Mouse (Mus musculus) G1E (cell line): ENCODE measurements around the gene Pdzd7. TPM values are rescaled to one million over a fixed set of nuclear protein-coding genes. Genes with fewer than 3 reads are reported as not detected.

ENCODE experiments used
- ATAC-seq: 2 replicates; pipeline ENCODE4 v1.8.0; 2016; ENCODE audit warnings: mild to moderate bottlenecking; ENCODE audit not compliant: insufficient number of reproducible peaks, poor library complexity, low FRiP score, severe bottlenecking; ENCODE audit errors: extremely low read depth
- DNase-seq: peaks from one replicate; pipeline ENCODE4 v3.0.0; 2012; ENCODE audit warnings: low spot score
- H3K27me3 ChIP-seq: 2 replicates; pipeline ENCODE4 v1.6.1; 2012; ENCODE audit warnings: mild to moderate bottlenecking, low read length, inconsistent platforms; ENCODE audit not compliant: insufficient read depth
- H3K36me3 ChIP-seq: replicated peaks from 2 replicates; pipeline ENCODE3; 2012; ENCODE audit warnings: mild to moderate bottlenecking, inconsistent platforms
- H3K4me1 ChIP-seq: 2 replicates; pipeline ENCODE4 v1.6.1; 2012; ENCODE audit warnings: low read depth, low read length, inconsistent platforms, mixed read lengths; ENCODE audit not compliant: insufficient read depth
- H3K4me3 ChIP-seq: 2 replicates; pipeline ENCODE4 v1.5.1; 2012; ENCODE audit warnings: low read depth, mild to moderate bottlenecking, inconsistent platforms, low read length, moderate library complexity, mixed read lengths
- H3K9me3 ChIP-seq: replicated peaks from 2 replicates; pipeline ENCODE4 v1.6.1; 2012; ENCODE audit warnings: inconsistent platforms
- CTCF ChIP-seq: IDR thresholded peaks from 2 replicates; pipeline ENCODE4 v1.5.1; 2012; ENCODE audit warnings: low read depth, low read length, inconsistent platforms, mixed read lengths
- GATA1 ChIP-seq: IDR thresholded peaks from 2 replicates; pipeline ENCODE4 v1.6.1; 2012; ENCODE audit warnings: borderline replicate concordance, low read length, inconsistent platforms, mixed read lengths
- GATA2 ChIP-seq: IDR thresholded peaks from 2 replicates; pipeline ENCODE4 v1.6.1; 2012; ENCODE audit warnings: low read depth, low read length, inconsistent platforms, borderline replicate concordance
- POLR2AphosphoS5 ChIP-seq: IDR thresholded peaks from 2 replicates; pipeline ENCODE4 v1.6.1; 2012; ENCODE audit warnings: low read depth, low read length, inconsistent platforms; ENCODE audit not compliant: insufficient replicate concordance
- TAL1 ChIP-seq: conservative IDR thresholded peaks from 2 replicates; pipeline ENCODE4 v1.6.1; 2012; ENCODE audit warnings: low read depth, low read length, inconsistent platforms, mixed read lengths
- polyA plus RNA-seq: library from polyadenylated mRNA; stranded (reverse); fragments of >175 nt; gene quantifications from 2 replicates; pipeline ENCODE4 v1.2.3, GENCODE M21; 2012
- total RNA-seq, 2 experiments: library from RNA; stranded (forward) in 1 of 2; stranded (reverse) in 1 of 2; fragments of 200-1000 nt in 1 of 2; fragments of >200 nt in 1 of 2; fragmentation: Nextera tagmentation in 1 of 2; gene quantifications; 2 replicates each; pipeline ENCODE4 v1.2.3; 2014 to 2017

The Pdzd7 gene
- total and polyA plus RNA-seq, 3 experiments = 0.04 to 0.05 TPM; not detected in 1

DNA sequence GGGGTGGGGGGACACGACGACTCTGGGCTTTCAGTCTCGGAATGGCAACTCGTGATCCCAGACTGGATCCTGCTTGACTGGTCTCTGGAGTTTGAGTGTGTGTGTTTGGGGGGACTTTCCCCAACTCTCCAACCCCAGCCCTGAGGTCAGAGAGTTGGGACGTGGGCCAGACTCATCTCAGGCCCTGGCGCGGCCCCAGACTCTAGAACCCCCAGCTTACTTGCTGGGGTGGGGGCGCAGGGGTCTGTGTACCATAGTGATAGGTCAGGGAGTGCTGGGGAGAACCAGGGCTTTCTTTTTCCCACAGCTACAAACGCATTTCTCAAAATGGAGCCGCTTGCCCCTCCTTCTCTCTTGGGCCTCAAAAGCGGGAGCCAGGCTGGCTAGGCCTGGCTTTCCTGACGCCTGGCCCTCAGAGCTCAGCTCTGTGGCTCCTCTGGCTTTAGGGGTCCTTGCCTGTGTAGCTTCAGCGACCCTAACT, 27.1 kb downstream of the Pdzd7 start:
- Histone ChIP-seq H3K9me3 (no peaks in the 10 kb centered on the region), H3K4me3 (peak overlapping the region; percentile 76), H3K4me1 (peaks cover 73% of the 10 kb centered on the region), H3K36me3 (peaks cover 33% of the 10 kb centered on the region), H3K27me3 (no peaks in the 10 kb centered on the region)
- no peak for DNase-seq
- no peak for TF ChIP-seq POLR2AphosphoS5
- TF ChIP-seq GATA2 = no peak
- TF ChIP-seq TAL1 = no peak
- no peak for ATAC-seq

DNA sequence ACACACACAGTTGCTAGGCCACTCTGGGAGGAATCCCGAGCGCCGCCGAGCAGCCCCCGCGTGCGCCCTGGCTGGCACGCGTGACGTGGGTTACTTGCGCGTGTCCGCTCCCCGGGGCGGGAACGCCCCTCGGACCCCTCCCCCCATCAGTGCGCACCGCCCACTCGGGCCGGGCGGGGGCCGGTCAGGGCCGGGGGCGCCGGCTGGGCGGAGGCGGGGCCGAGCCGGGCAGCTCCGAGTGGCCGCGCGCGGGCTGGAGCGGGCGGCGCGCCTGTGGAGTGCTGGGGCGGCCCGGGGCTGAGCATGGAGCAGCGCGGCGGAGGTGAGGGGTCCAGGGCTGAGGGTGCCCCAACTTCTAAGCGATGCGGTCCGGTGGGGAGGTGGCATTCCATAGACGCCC, 27.6 kb downstream of the Pdzd7 start:
- ATAC-seq (no peak; the same call in 1 of the 2 replicates), DNase-seq (peak; percentile 66)
- no peaks in the 10 kb centered on the region for H3K9me3 ChIP-seq
- H3K4me1 ChIP-seq = peaks cover 76% of the 10 kb centered on the region
- peak overlapping the region; percentile 76 for H3K4me3 ChIP-seq
- no peaks in the 10 kb centered on the region for H3K27me3 ChIP-seq
- TF ChIP-seq CTCF = no peak
- TF ChIP-seq GATA2 = no peak
- TF ChIP-seq TAL1 = no peak
- TF ChIP-seq POLR2AphosphoS5 = no peak
- no peak for TF ChIP-seq GATA1
- peaks cover 34% of the 10 kb centered on the region for H3K36me3 ChIP-seq

DNA sequence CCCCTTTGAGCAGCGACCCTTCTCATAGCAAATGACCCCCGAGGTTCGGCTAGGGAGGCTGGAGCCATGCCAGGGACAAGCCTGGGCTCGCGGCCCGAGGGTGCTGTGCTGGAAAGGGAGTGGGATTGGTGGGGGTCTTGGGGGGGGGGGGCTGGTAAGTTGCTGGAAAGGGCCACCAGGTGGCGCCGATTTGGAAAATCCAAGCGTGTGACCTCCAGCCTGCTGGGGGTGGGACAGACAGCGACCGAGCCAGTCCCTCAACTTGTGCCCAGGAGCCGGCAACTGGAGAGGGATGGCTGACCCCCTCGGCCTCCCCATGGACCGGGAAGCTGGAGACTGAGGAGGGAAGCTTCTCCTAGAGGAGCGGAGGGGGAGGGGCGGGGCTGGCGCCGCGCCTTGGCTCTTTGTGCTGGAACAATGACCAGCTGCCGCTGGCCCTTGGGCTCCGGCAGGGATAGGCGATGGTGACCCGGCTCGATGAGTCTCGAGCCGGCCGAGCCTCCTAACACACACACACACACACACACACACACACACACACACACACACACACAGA, 28.2 kb downstream of the Pdzd7 start:
- TF ChIP-seq CTCF (no peak), GATA1 (no peak), POLR2AphosphoS5 (no peak), GATA2 (no peak), TAL1 (no peak)
- peak overlapping the region; percentile 76 for H3K4me3 ChIP-seq
- peaks cover 78% of the 10 kb centered on the region for H3K4me1 ChIP-seq
- no peaks in the 10 kb centered on the region for H3K27me3 ChIP-seq
- ATAC-seq (no peak), DNase-seq (peak; percentile 75)
- H3K9me3 ChIP-seq = no peaks in the 10 kb centered on the region
- peaks cover 34% of the 10 kb centered on the region for H3K36me3 ChIP-seq

DNA sequence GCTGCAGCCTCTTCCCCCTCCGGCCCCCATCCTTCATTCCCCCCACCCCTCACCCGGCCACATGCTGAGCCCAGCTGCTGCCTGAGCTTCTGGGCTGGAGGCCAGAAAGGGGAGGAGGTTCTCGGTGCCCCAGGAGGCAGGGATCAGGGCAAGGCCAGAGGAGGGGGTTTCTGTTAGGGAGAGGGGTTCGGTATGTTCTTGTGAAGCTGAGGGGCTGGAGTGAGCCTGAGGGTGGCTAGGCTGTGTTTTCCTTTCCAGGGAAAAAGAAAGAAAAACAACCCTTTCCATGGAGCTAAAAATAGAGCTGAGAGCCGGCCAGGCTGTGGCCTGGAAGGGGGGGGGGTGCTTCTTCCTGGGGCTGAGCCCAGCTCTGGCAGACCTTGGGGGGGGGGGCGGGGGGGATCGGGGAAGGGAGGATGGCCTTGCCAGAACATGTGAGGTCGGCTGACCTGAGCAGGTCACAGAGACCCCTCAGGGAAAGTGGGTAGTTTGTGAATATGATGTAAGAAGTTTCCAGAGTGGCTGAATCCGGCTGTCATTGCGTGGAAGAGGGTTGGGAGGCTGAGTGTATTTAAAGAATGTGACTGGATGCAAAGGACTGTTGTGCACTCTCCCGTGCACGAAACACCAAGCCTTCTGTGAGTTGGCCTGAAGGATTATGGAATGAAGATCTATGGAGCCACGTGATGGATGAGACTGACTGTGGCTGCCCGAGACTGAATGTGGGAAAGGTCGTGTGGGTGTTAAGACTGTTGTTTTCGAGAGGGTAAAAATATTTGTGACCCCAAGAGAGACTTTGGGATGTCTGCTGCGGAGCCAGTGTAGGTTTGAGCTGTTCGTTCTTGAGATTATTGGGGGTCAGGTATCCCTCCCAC, 28.9 kb downstream of the Pdzd7 start:
- no peak for ATAC-seq
- Histone ChIP-seq H3K27me3 (no peaks in the 10 kb centered on the region), H3K4me3 (peak overlapping the region; percentile 76)

DNA sequence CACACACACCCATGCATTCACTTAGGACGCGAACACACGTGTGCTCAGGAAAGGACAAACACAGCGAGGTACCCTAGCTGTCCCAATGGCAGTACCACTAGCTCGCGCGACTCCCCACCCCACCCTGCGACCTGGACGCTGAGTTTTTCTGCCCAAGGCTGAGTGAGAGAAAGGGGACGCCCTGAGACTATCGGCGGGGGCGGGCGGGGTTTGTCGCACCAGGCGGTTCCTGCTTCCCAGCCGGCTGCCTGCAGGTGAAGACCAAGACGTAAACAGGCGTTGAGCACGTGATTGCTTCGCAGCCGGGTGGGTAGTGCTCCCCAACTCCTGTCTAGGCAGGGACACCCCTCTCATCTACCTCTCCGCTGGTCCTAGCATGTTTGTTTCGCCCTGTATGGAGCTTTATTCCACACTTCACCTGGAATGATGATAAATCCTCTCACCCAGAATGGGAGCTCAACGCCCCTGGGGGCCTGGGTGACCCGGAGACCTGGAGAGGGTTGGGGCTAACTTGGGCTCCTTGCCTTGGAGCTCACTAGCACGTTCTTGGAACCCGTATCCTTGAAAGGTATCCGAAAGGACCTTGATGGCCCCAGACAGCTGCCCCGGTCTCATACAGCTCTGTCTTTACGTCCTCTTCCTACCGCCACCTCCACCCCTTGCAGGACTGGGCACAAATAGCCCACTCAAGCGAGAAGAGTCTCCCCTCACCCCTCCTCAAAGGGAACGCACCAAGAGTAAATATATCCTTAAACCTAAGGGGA, 29.8 kb downstream of the Pdzd7 start:
- H3K27me3 ChIP-seq = no peaks in the 10 kb centered on the region
- 0 out of 2 replicates have a peak, but pooled peaks have one; percentile 5 for ATAC-seq
- peak; percentile 61 for DNase-seq

More for the DNA sequence above, 28.9 kb downstream of the Pdzd7 start:
- Histone ChIP-seq H3K9me3 (no peaks in the 10 kb centered on the region), H3K4me1 (peaks cover 76% of the 10 kb centered on the region), H3K36me3 (peaks cover 35% of the 10 kb centered on the region)
- peak; percentile 72 for DNase-seq
- no peak for TF ChIP-seq CTCF
- no peak for TF ChIP-seq TAL1
- TF ChIP-seq GATA2 = no peak
- TF ChIP-seq POLR2AphosphoS5 = no peak
- no peak for TF ChIP-seq GATA1

DNA sequence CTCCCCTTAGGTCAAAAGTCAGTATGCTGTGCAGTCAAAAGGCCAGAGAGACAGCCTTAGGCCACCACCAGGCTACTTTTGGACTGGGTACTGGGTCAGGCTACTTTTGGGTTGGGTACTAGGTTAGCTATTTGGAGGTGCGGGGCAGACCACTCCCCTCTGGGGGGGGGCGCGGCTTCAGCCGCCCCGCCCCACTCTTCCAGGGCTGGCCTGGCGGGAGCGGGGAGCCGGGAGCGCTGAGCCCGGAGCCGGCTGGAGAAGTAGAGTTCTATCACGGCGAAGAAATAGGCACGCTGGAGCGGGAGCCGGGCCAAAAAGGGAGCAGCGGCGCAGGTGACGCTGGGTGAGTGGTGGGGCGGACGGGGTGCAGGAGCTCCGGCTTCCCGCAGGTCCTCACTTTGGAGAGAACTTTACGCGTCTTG, 30.5 kb downstream of the Pdzd7 start:
- ATAC-seq (no peak), DNase-seq (no peak)
- peaks cover 64% of the 10 kb centered on the region for H3K4me1 ChIP-seq

More for the DNA sequence above, 29.8 kb downstream of the Pdzd7 start:
- peaks cover 68% of the 10 kb centered on the region for H3K4me1 ChIP-seq
- TF ChIP-seq CTCF = no peak
- TF ChIP-seq GATA2 = no peak
- TF ChIP-seq POLR2AphosphoS5 = no peak
- TF ChIP-seq GATA1 = no peak
- no peak for TF ChIP-seq TAL1
- peaks cover 35% of the 10 kb centered on the region for H3K36me3 ChIP-seq
- H3K9me3 ChIP-seq = no peaks in the 10 kb centered on the region
- H3K4me3 ChIP-seq = peak overlapping the region; percentile 76

More for the DNA sequence above, 30.5 kb downstream of the Pdzd7 start:
- Histone ChIP-seq H3K36me3 (peaks cover 35% of the 10 kb centered on the region), H3K27me3 (no peaks in the 10 kb centered on the region), H3K9me3 (no peaks in the 10 kb centered on the region), H3K4me3 (peak overlapping the region; percentile 76)
- TF ChIP-seq TAL1 (no peak), POLR2AphosphoS5 (no peak), CTCF (no peak), GATA1 (no peak), GATA2 (no peak)
